Mouse (Mus musculus) central nervous system, embryonic 18 days (tissue): ENCODE results near the gene Acot8. TPM values are rescaled to one million over a fixed set of nuclear protein-coding genes. Genes with fewer than 3 reads are reported as not detected.

Source experiments
- polyA plus RNA-seq: library from polyadenylated mRNA; depleted of rRNA; stranded (reverse); fragments of >200 nt; gene quantifications from 2 replicates; pipeline ENCODE4 v1.2.3, GENCODE M21; 2012; rRNA removed

Acot8 gene
- 28.9 and 30.7 TPM in 2 replicates for polyA plus RNA-seq

GRCm38 (mm10) chr2:164804533-164805331, at the start of gene Acot8, which contains the start of gene Zswim3:
Gene Acot8 (minus strand): TSS chr2:164804882.
Gene Zswim3 (plus strand): TSS chr2:164805098.

GRCm38 (mm10) chr2:164833314-164833959, 28.8 kb upstream of the Acot8 start, which contains the start of gene Neurl2:
Gene Neurl2 (minus strand): TSS chr2:164833456.

GRCm38 (mm10) chr2:164832748-164833301, 28.1 kb upstream of the Acot8 start, which contains the start of gene Ctsa:
Gene Ctsa (plus strand): TSS chr2:164832873.

GRCm38 (mm10) chr2:164828437-164828836, 23.8 kb upstream of the Acot8 start, which contains the start of gene Spata25:
Gene Spata25 (minus strand): TSS chr2:164828537.

GRCm38 (mm10) chr2:164822636-164823165, 18.0 kb upstream of the Acot8 start, which contains the start of gene Zswim1:
Gene Zswim1 (plus strand): TSS chr2:164822686.

GRCm38 (mm10) chr2:164785481-164786387, 18.9 kb downstream of the Acot8 start, which contains the start of gene Snx21:
Gene Snx21 (plus strand): TSS chr2:164785823.

GRCm38 (mm10) chr2:164779481-164780086, 25.1 kb downstream of the Acot8 start, which contains the start of gene Tnnc2:
Gene Tnnc2 (minus strand): TSS chr2:164779967.

GRCm38 (mm10) chr2:164769258-164770037, 35.2 kb downstream of the Acot8 start, which contains the start of gene Ube2c:
Gene Ube2c (plus strand): TSS chr2:164769898.

GRCm38 (mm10) chr2:164745843-164746479, 58.7 kb downstream of the Acot8 start, which contains the start of the genes Wfdc3 and Dnttip1:
Gene Wfdc3 (minus strand): TSS chr2:164745931.
Gene Dnttip1 (plus strand): TSS chr2:164745983.

Other genes starting within 250 kb of the Acot8 start
- gene Wfdc2, start 242.5 kb downstream of the Acot8 start, polyA plus RNA-seq = 2.1 and 3.3 TPM in 2 replicates
- not detected in 2 replicates for gene Spint3, start 231.4 kb downstream of the Acot8 start, polyA plus RNA-seq
- 0.15 TPM in 1 of 2 replicates, not detected in the other for gene Wfdc6a, start 219.4 kb downstream of the Acot8 start, polyA plus RNA-seq
- not detected in 2 replicates for gene Eppin, start 211.3 kb downstream of the Acot8 start, polyA plus RNA-seq
- gene Wfdc6b, start 191.4 kb downstream of the Acot8 start, polyA plus RNA-seq = not detected in 2 replicates
- not detected in 2 replicates for gene Wfdc8, start 191.3 kb downstream of the Acot8 start, polyA plus RNA-seq
- not detected in 2 replicates for gene Wfdc16, start 166.1 kb downstream of the Acot8 start, polyA plus RNA-seq
- 0.21 TPM in 1 of 2 replicates, not detected in the other for gene Wfdc10, start 148.8 kb downstream of the Acot8 start, polyA plus RNA-seq
- gene Wfdc9, start 148.3 kb downstream of the Acot8 start, polyA plus RNA-seq = not detected in 2 replicates
- not detected in 2 replicates for gene Wfdc11, start 130.8 kb downstream of the Acot8 start, polyA plus RNA-seq
- gene Wfdc13, start 119.8 kb downstream of the Acot8 start, polyA plus RNA-seq = not detected in 2 replicates
- not detected in 2 replicates for gene Spint4, start 106.4 kb downstream of the Acot8 start, polyA plus RNA-seq
- not detected in 2 replicates for gene Spint5, start 89.6 kb downstream of the Acot8 start, polyA plus RNA-seq
- 1.0 and 1.3 TPM in 2 replicates for gene Wfdc3, start 59.0 kb downstream of the Acot8 start, polyA plus RNA-seq
- 51.1 and 51.2 TPM in 2 replicates for gene Dnttip1, start 58.9 kb downstream of the Acot8 start, polyA plus RNA-seq
- 38.6 and 43.3 TPM in 2 replicates for gene Ube2c, start 35.0 kb downstream of the Acot8 start, polyA plus RNA-seq
- gene Tnnc2, start 24.9 kb downstream of the Acot8 start, polyA plus RNA-seq = 1.3 and 106 TPM in 2 replicates
- gene Snx21, start 19.1 kb downstream of the Acot8 start, polyA plus RNA-seq = 47.2 TPM in 2 replicates
- 9.1 and 9.4 TPM in 2 replicates for gene Zswim3, start 216 bp upstream of the Acot8 start, polyA plus RNA-seq
- 8.7 and 11.1 TPM in 2 replicates for gene Zswim1, start 17.8 kb upstream of the Acot8 start, polyA plus RNA-seq
- 0.12 TPM in 1 of 2 replicates, not detected in the other for gene Spata25, start 23.7 kb upstream of the Acot8 start, polyA plus RNA-seq
- gene Ctsa, start 28.0 kb upstream of the Acot8 start, polyA plus RNA-seq = 116 TPM in 2 replicates
- gene Neurl2, start 28.6 kb upstream of the Acot8 start, polyA plus RNA-seq = 5.8 and 5.9 TPM in 2 replicates
- gene Pltp, start 52.8 kb upstream of the Acot8 start, polyA plus RNA-seq = 45.2 and 48.1 TPM in 2 replicates
- gene Pcif1, start 74.4 kb upstream of the Acot8 start, polyA plus RNA-seq = 46.2 and 47.4 TPM in 2 replicates
- gene Zfp335, start 106.9 kb upstream of the Acot8 start, polyA plus RNA-seq = 35.8 and 40.0 TPM in 2 replicates
- 8.3 and 18.9 TPM in 2 replicates for gene Mmp9, start 135.9 kb upstream of the Acot8 start, polyA plus RNA-seq
- 145 and 147 TPM in 2 replicates for gene Slc12a5, start 155.9 kb upstream of the Acot8 start, polyA plus RNA-seq
- 122 and 127 TPM in 2 replicates for gene Ncoa5, start 230.0 kb upstream of the Acot8 start, polyA plus RNA-seq